Mouse (Mus musculus) bone marrow, adult 2 months (tissue): Measurements from ENCODE around the gene Wasl.

Source experiments
- CTCF ChIP-seq: fragments of 200-500 bp; IDR thresholded peaks from 2 replicates; pipeline ENCODE4 v1.5.1; 2011; ENCODE audit warnings: low read length, control low read depth; ENCODE audit not compliant: control insufficient read depth, insufficient read depth
- POLR2A ChIP-seq: fragments of 200-500 bp; IDR thresholded peaks from 2 replicates; pipeline ENCODE4 v1.6.1; 2011; ENCODE audit warnings: low read depth, mild to moderate bottlenecking, control low read depth, low read length, borderline replicate concordance; ENCODE audit not compliant: control insufficient read depth

DNA sequence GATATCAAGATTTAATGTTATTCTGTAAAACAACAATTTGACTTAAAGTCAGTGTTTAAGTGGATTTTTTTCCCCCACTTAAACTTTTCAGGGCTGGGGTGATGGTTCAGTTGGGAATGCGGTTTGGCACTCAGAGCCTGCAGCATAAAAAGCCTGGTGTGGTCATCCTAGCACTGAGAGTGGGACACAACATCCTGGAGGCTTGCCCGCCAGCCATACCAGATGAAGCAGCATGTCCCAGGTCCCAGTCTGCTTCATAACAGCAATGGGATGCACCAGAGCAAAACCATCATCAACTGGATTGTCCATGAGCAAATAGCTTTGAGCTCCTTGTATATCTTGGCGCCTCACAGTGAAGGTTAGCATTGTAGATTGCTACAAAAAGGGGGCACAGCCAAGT, 56.1 kb downstream of the Wasl start:
- TF ChIP-seq CTCF (no peak), POLR2A (no peak)
